Mouse (Mus musculus) macrophage (primary cell): ENCODE data around the gene Kmt5b. TPM values are rescaled to one million over a fixed set of nuclear protein-coding genes. Genes with fewer than 3 reads are reported as not detected.

Experiments
- H3K27ac ChIP-seq: fragments of 350-480 bp; formaldehyde crosslinking; 2 replicates; pipeline ENCODE4 v1.9.0; 2021
- H3K36me3 ChIP-seq: fragments of 350-480 bp; formaldehyde crosslinking; 2 replicates; pipeline ENCODE4 v1.9.0; 2021; ENCODE audit errors: inconsistent target
- H3K4me3 ChIP-seq: fragments of 350-480 bp; formaldehyde crosslinking; 2 replicates; pipeline ENCODE4 v1.9.0; 2021; ENCODE audit errors: inconsistent target
- H3K79me2 ChIP-seq: fragments of 350-480 bp; formaldehyde crosslinking; 2 replicates; pipeline ENCODE4 v1.9.0; 2021; ENCODE audit errors: inconsistent target
- WGBS: methylation state at CpG from one replicate; pipeline ENCODE4 v1.1.7; 2026; ENCODE audit warnings: inconsistent platforms; ENCODE audit not compliant: missing documents; 5-methylcytosine and 5-hydroxymethylcytosine counted together
- polyA plus RNA-seq: library from polyadenylated mRNA; stranded (reverse); fragments of 250-400 nt; gene quantifications from 3 replicates; pipeline ENCODE4 v1.2.4, GENCODE M21; 2018; ENCODE audit warnings: inconsistent platforms
- total RNA-seq, 78 experiments: library from RNA; depleted of rRNA; stranded (reverse); fragments of 250-400 nt; gene quantifications; 1 replicate in 9 of 78; 2 replicates in 24 of 78; 3 replicates in 43 of 78; 4 replicates in 2 of 78; pipeline ENCODE4 v1.2.4; 2018; ENCODE audit warnings: inconsistent platforms in 56 of 78

The Kmt5b gene
- total RNA-seq (2018; cell fraction: chromatin; rRNA removed), result 100 to 1,000 TPM in 24 of 26 experiments, 10 to 100 TPM in 2; 88.4 to 245 (median 174) TPM
- total RNA-seq (2018; cell fraction: cytosol; rRNA removed), result 10 to 100 TPM; 11.6 to 31.1 (median 23.0) TPM
- total RNA-seq (2018; cell fraction: nucleus; rRNA removed), result 100 to 1,000 TPM in 8 of 26 experiments, 10 to 100 TPM in 18; 51.8 to 141 (median 84.1) TPM
- 16.2 to 28.8 TPM (median 20.6 TPM) in 3 replicates for polyA plus RNA-seq

DNA sequence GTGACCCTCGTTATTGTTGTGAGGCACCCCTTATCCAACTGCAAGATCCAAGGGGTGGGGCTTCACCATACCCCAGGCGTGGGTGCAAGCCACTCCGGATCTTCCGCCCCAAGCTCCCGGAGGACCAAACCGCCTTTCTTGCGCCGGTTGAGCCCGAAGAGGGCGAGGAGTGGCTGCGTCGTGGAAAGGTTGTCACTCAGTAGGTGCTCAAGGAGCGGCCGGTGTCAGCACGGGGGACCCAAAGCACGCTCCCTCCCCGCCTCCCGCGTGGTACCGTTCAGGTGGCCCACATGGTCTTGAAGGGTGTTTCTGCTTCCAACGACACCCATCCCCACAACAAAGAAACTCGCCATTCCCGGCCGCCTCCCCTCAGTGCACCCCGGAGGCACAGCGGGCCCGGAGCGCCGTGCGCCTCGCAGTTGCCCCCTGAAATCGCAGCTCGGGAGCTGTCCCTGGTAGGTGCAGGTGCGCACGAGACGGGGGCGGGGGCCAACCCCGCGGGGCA, at the start of gene Kmt5b:
Gene Kmt5b, plus strand, starts transcription at position 146 of the 505 bp plus-strand sequence.
- Histone ChIP-seq H3K4me3 (peak within 1 kb of the TSS; percentile 50), H3K36me3 (no peaks in the 10 kb centered on the region), H3K79me2 (peaks cover 33% of the 10 kb centered on the region), H3K27ac (peak within 1 kb of the TSS; percentile 84)
- WGBS, result 1% methylated on average over 39 of the region's 39 CpGs

DNA sequence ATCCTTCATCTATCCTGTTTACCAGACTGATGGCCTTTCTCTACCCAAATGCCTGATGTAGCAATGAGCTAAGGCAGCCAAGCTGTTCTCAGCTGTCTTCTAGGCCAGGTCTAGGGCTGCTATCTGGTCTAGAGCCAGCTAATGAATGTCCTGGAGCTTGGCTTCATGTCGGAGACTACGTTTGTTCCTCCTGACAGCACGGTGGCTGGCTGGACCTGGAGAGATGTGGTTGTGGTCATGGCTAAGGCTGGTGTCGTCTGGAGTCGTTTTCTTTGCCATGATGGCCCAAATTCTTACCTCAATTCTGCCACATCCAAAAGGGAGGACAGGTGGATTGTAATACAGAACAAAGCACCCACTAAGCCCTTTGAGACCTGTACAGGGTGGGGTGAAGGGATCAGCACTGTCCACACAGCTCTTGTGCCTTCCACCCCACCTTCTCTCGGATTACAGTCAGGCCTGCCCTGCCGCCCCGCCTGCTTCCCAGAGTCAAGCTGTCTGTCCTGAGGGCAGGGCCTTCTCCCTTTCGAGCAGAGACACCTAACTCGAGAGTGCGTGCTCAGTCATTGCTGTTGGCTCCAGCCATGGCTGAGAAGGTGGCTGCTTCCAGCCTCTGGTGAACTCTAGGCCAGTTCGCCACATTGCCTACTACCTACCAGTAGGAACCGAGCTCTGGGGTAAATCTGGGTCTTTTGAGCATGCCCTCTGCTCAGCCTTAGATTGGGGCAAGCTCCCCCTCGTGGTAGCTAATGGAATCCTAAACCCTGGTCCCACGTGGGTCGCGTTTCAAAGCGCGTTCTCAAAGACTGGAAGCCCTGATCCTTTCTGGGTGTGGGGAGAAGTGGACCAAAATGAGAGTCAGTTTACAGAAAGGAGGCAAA, 48.5 kb upstream of the Kmt5b start:
- 51% methylated on average over 19 of the region's 19 CpGs for WGBS
- Histone ChIP-seq H3K79me2 (no peaks in the 10 kb centered on the region), H3K4me3 (peak overlapping the region; percentile 22; the same call in 1 of the 2 replicates), H3K36me3 (no peaks in the 10 kb centered on the region), H3K27ac (no peak overlapping the region)

DNA sequence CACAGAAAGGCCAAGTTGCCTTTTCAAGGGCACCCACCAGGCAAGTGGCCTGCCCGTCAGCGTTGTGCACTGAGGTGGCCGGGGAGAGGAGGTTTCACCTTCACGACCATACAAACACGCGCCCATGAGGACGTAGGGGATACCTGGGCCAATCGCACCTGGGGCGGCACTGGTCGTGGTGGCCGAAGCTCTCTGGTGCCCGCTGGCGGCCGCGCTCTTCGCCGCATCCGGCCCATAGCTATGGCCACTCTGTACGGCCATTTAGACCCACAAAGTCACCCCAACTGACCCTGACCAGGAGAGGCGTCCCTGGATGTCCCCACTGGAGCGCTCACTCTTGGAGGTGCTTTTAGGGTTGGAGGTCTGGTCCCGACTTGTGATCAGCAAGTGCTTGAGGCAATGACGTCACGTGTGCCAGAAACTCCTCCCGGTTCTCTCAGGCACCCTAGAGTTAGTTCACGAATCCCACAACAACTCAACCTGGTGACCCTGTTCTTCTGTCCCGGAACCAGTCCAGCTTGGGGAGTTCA, 47.8 kb upstream of the Kmt5b start:
- Histone ChIP-seq H3K4me3 (peak overlapping the region; percentile 22; the same call in 1 of the 2 replicates), H3K27ac (no peak overlapping the region), H3K36me3 (no peaks in the 10 kb centered on the region), H3K79me2 (no peaks in the 10 kb centered on the region)
- under 1% methylated on average over 26 of the region's 27 CpGs for WGBS

DNA sequence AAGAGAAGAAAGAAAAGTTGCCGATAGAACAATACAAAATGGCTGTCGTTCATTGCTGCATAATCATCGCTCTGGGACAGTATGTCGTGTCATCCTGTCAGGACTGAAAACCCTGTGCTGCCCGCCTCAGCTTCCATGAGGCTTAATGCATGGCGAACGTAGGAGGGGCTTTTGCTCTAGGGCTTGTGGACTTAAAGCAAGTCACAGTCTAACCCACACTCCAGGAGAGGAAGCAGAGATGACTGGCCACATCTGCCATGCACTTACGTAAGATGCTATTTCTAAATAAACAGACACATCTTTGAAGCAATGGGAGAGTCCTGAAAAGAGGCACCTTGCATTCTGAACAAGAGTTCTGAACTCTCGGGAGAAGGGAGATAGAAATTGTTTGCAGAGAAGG, 44.1 kb upstream of the Kmt5b start:
- Histone ChIP-seq H3K79me2 (no peaks in the 10 kb centered on the region), H3K4me3 (no peak overlapping the region), H3K27ac (no peak overlapping the region), H3K36me3 (no peaks in the 10 kb centered on the region)
- 54% methylated on average over 9 of the region's 9 CpGs for WGBS

DNA sequence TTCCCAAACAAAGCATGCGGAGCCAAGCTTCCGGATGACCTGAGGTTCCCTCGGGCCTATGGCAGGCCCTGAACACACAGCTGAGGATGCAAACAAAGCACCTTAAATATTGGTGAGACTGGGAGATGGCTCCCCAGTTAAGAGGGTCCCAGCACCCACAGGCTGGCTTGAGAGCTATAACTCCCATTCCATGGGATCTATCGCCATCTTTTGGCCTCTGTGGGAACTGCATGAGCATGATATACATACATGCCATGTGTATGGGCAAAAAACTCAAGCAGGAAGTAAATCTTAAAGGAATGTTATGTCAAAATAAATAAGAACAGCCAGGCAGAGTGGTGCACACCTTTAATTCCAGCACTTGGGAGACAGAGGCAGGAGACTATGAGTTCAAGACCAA, 43.3 kb upstream of the Kmt5b start:
- Histone ChIP-seq H3K27ac (no peak overlapping the region), H3K4me3 (no peak overlapping the region), H3K79me2 (no peaks in the 10 kb centered on the region), H3K36me3 (no peaks in the 10 kb centered on the region)
- 79% methylated on average over 4 of the region's 4 CpGs for WGBS

DNA sequence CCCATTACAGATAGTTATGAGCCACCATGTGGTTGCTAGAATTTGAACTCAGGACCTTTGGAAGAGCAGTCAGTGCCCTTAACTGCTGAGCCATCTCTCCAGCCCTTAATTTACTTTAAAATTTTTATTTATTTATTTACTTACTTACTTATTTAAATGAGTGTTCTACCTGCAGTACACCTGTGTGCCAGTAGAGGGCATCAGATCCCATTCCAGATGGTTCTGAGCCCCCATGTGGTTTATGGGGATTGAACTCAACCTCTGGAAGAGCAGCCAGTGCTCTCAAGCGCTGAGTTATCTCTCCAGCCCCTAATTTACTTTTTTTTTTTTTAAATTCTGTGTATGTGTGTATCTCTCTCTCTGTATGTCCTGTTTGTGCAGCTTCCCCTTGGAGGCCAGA, 42.4 kb upstream of the Kmt5b start:
- Histone ChIP-seq H3K27ac (no peak overlapping the region), H3K79me2 (no peaks in the 10 kb centered on the region), H3K4me3 (no peak overlapping the region), H3K36me3 (no peaks in the 10 kb centered on the region)
- 0% methylated on average over 1 of the region's 1 CpGs for WGBS

DNA sequence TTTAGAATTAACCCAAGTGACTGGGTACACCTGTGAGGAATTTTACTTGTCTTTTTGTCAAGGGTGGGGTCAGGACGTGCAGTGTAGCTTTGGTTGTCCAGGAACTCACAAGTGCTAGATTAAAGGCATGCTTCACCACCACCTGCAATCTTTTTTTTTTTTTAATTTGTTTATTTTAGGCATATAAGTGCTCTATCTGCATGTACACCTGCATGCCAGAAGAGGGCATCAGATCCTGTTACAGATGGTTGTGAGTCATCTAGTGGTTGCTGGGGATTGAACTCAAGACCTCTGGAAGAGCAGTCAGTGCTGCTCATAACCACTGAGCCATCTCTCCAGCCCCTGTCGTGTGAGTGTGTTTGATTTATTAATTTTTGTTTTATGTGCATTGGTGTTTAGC, 38.3 kb upstream of the Kmt5b start:
- Histone ChIP-seq H3K36me3 (no peaks in the 10 kb centered on the region), H3K79me2 (no peaks in the 10 kb centered on the region), H3K4me3 (no peak overlapping the region), H3K27ac (no peak overlapping the region)
- WGBS, result 92% methylated on average over 2 of the region's 2 CpGs

DNA sequence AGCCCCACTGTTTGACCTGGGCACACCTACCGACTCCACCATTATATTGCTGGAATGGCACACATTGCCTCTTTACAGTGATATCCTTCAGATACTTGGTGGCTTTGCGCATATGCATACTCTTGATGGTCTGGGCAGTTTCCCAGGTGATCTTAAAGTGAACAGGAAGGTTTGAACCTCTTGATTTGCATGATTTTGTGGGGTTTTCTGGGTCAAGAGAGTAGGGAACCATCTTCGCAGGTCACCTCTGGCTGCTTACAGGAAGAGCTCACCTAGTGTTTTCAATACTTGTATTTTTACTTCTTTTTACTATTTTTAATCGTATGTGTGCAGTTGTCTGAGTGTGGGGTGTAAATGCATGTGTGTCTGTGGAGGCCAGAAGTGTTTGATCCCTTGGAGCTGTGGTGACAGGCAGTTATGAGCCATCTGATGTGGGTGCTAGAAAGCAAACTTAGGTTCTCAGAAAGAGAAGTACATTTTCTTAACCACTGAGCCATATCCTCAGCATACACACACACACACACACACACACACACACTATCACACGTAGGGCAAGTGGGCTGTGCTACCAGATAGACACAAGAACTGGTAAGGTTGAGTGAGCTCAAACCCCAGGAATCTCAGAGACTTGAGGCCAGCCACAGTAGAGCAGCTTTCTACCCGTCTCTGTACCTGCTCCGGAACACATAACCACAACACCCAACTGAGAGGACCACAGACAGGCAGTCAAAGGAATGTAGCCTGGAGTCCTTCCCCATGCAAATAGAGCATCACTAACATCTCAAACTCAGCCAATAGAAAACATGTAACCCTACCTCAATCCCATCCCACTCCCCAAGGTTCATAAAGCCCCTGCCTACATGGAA, 36.2 kb upstream of the Kmt5b start:
- Histone ChIP-seq H3K4me3 (no peak overlapping the region), H3K79me2 (no peaks in the 10 kb centered on the region), H3K36me3 (no peaks in the 10 kb centered on the region), H3K27ac (no peak overlapping the region)
- WGBS, result 59% methylated on average over 6 of the region's 7 CpGs

DNA sequence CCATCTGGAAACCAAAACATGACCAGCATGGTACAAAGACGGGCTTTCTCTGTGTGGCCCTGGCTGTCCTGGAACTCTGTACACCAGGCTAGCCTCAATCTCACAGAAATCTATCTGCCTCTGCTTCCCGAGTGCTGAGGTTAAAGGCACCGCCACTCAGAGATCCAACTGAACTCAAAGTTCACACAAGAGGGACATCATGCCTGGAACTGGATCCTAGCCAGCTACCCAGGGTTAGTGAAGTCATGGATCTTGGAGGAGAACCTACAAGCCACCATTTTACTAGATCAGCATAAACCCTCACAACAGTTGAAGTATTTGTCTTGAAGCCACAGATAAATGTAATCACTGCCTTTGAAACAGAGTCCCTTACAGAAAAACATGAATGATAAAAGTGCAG, 31.2 kb upstream of the Kmt5b start:
- H3K79me2 ChIP-seq, result no peaks in the 10 kb centered on the region
- no peaks in the 10 kb centered on the region for H3K36me3 ChIP-seq
- no peak overlapping the region for H3K27ac ChIP-seq
- H3K4me3 ChIP-seq, result no peak overlapping the region
- WGBS, result 96% methylated on average over 3 of the region's 3 CpGs

DNA sequence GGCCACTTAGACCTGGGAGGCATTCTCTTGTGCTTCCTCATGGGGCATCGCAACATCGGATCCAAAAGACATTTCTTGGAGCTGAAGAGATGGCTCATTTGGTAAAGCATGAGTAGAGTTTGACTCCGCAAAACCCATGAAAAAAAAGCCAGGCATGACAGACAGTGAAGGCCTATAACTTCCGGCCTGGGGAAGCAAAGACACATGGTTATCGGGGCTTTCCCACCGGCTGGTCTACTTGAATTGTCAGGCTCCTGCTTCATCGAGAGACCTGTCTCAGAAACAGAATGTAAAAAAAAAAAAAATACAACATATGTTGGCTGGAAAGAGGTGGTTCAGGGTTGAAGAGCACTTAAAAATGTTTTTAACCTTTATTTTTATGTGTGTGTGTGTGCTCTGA, 27.6 kb upstream of the Kmt5b start:
- Histone ChIP-seq H3K4me3 (no peak overlapping the region), H3K79me2 (no peaks in the 10 kb centered on the region), H3K36me3 (no peaks in the 10 kb centered on the region), H3K27ac (no peak overlapping the region)
- WGBS, result 97% methylated on average over 7 of the region's 7 CpGs

DNA sequence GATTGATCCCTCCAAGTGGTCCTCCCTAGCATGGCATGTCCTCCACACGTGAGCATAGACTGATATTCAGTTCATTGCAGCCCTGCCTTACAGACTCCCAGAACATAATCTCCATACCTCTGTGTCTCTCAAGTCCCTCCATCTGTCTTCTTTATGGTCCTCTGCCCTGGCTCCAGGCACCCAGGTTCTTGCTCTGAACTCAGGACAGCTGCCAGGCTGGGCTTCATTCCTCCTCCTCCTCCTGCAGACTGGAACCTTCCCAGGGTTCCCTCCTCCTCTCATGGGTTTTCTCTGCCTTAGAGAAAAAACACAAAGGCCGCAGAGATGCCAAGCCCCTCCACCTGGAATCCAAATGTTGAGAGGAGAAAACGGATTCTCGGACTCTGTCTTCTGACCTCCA, 24.5 kb upstream of the Kmt5b start:
- Histone ChIP-seq H3K79me2 (no peaks in the 10 kb centered on the region), H3K27ac (no peak overlapping the region), H3K4me3 (no peak overlapping the region), H3K36me3 (no peaks in the 10 kb centered on the region)
- WGBS, result 95% methylated on average over 4 of the region's 4 CpGs

DNA sequence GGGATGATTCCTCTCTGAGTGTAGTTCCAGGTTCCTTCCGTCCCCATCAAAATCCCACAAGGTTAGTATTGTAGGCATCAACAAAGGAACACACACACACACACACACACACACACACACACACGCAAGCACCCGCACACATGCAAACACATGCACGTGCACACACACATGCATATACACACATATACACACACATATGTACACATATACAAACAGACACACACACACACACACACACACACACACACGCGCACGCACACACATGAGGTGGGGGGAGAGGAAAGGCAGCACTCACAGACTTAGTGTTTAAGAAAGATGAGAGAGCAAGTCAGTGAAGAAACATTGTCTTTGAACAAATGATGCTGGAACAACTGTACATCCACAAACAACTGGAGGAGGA, 23.9 kb upstream of the Kmt5b start:
- Histone ChIP-seq H3K36me3 (no peaks in the 10 kb centered on the region), H3K27ac (no peak overlapping the region), H3K79me2 (no peaks in the 10 kb centered on the region), H3K4me3 (no peak overlapping the region)
- WGBS, result 90% methylated on average over 4 of the region's 7 CpGs

DNA sequence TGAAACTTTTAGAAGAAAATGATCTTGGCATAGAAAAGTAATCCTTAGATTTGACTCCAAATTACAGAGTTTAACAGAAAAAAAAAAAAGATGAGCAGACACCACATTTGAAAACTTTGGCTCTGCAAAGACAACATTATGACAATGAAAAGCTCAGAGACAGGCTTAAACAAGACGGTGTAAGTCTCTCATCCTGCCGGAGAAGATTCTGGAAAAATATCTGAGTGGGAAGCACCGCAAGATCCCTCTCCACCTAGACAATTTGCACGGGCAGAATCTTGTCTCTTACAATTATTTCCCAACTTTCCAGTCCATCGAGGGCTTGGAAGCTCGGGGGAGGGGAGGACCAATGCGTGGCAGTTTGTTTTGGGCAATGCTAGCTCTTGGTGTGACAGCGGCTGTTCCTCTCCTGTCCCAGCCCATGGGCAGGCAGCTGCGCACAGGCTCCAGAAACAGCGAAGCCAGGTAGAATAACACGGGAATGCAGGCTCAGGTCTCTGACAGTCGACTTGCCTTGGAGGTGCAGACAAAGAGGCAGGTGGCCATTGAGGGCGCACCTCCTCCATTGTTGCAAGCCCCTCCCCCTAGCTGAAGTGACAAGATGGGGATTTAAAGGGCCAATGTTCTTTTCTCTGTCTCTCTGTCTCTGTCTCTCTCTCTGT, 23.2 kb upstream of the Kmt5b start:
- WGBS, result 18% methylated on average over 12 of the region's 13 CpGs
- Histone ChIP-seq H3K27ac (no peak overlapping the region), H3K79me2 (no peaks in the 10 kb centered on the region), H3K36me3 (no peaks in the 10 kb centered on the region), H3K4me3 (no peak overlapping the region)
